Mouse (Mus musculus): ENCODE data around the gene Cbwd1.
A peak's percentile ranks its signal among the peaks of the same experiment; 100 is the strongest.

Gene Cbwd1

GRCm38 (mm10) chr19:24961172-24961962 lies at the start of gene Cbwd1:
Gene Cbwd1 (minus strand): TSS chr19:24961610.
- DNase-seq (ENCODE audit: low spot score in 2 of 2), result peak; percentile 97 to 98

GRCm38 (mm10) chr19:25008509-25008908 lies 47.1 kb upstream of the Cbwd1 start:
- DNase-seq (ENCODE audit: low spot score in 2 of 2), result no peak

GRCm38 (mm10) chr19:25006686-25007085 lies 45.3 kb upstream of the Cbwd1 start:
- no peak for DNase-seq (ENCODE audit: low spot score in 2 of 2)

- DNase-seq (ENCODE audit: low spot score in 2 of 2), result no peak
Measured at GRCm38 (mm10) chr19:25003810-25004209, 42.4 kb upstream of the Cbwd1 start.

GRCm38 (mm10) chr19:25002828-25003227 lies 41.4 kb upstream of the Cbwd1 start:
- peak; percentile 82 to 83 for DNase-seq (ENCODE audit: low spot score in 2 of 2)

- peak; percentile 12 to 44 for DNase-seq (ENCODE audit: low spot score in 2 of 2)
Measured at GRCm38 (mm10) chr19:25002032-25002431, 40.6 kb upstream of the Cbwd1 start.

GRCm38 (mm10) chr19:25000153-25000552 lies 38.7 kb upstream of the Cbwd1 start:
- no peak for DNase-seq (ENCODE audit: low spot score in 2 of 2)

- peak; percentile 75 for DNase-seq (ENCODE audit: low spot score in 2 of 2)
Measured at GRCm38 (mm10) chr19:24999201-24999886, 37.9 kb upstream of the Cbwd1 start, which contains the start of gene Dock8. Gene Dock8 (plus strand): TSS chr19:24999534.

- no peak for DNase-seq (ENCODE audit: low spot score in 2 of 2)
Measured at GRCm38 (mm10) chr19:24998561-24998960, 37.2 kb upstream of the Cbwd1 start.

- peak; percentile 22 to 43 for DNase-seq (ENCODE audit: low spot score in 2 of 2)
Measured at GRCm38 (mm10) chr19:24996815-24997704, 35.6 kb upstream of the Cbwd1 start.

GRCm38 (mm10) chr19:24994900-24995299 lies 33.5 kb upstream of the Cbwd1 start:
- no peak for DNase-seq (ENCODE audit: low spot score in 2 of 2)

- DNase-seq (ENCODE audit: low spot score in 2 of 2), result no peak
Measured at GRCm38 (mm10) chr19:24993526-24993925, 32.1 kb upstream of the Cbwd1 start.

- no peak for DNase-seq (ENCODE audit: low spot score in 2 of 2)
Measured at GRCm38 (mm10) chr19:24990138-24990822, 28.9 kb upstream of the Cbwd1 start.

- no peak for DNase-seq (ENCODE audit: low spot score in 2 of 2)
Measured at GRCm38 (mm10) chr19:24988831-24989230, 27.4 kb upstream of the Cbwd1 start.

GRCm38 (mm10) chr19:24987355-24987754 lies 25.9 kb upstream of the Cbwd1 start:
- DNase-seq (ENCODE audit: low spot score in 2 of 2), result no peak

- DNase-seq (ENCODE audit: low spot score in 2 of 2), result no peak
Measured at GRCm38 (mm10) chr19:24985045-24985444, 23.6 kb upstream of the Cbwd1 start.

- no peak for DNase-seq (ENCODE audit: low spot score in 2 of 2)
Measured at GRCm38 (mm10) chr19:24983857-24984498, 22.6 kb upstream of the Cbwd1 start.

- DNase-seq (ENCODE audit: low spot score in 2 of 2), result no peak
Measured at GRCm38 (mm10) chr19:24983050-24983449, 21.6 kb upstream of the Cbwd1 start.

GRCm38 (mm10) chr19:24981294-24981693 lies 19.9 kb upstream of the Cbwd1 start:
- DNase-seq (ENCODE audit: low spot score in 2 of 2), result no peak

- DNase-seq (ENCODE audit: low spot score in 2 of 2), result no peak
Measured at GRCm38 (mm10) chr19:24978852-24979842, 17.7 kb upstream of the Cbwd1 start.
